ENCODE assay signal across 11 mouse cellular contexts in genomic region chr12:73402851-73403665, GRCm38 (mm10).
DNase-seq lines count a peak whose midpoint lies in the region; ATAC-seq lines count a peak whose summit lies in the region.
"Had no signal": no experiment of that assay in that cellular context is flagged by ENCODE, and none has a peak within 500 bp of the region (broad histone marks: within the 10 kb centered on the region; RNA-seq: fewer than 3 reads in every experiment).

No protein-coding gene starts in this region.

- H3K27ac ChIP-seq in embryonic facial prominence, embryonic 14.5 days (replicated peaks; ENCODE audit: low read depth, low read length), result 0 out of 2 replicates have a peak overlapping the region, but pooled peaks have one; percentile 10
- peak overlapping the region; percentile 88 for H3K27ac ChIP-seq in heart, embryonic 10.5 days
- H3K27ac ChIP-seq in intestine, embryonic 16.5 days (ENCODE audit: low read length), result no peak overlapping the region
- H3K27ac ChIP-seq: macrophage had no signal

- DNase-seq in heart, adult 18-20 months, result peak; percentile 64 to 72
- DNase-seq in heart, postnatal 36 days, result no peak
- no peak for DNase-seq in embryonic facial prominence, embryonic 14.5 days (ENCODE audit: low spot score)
- DNase-seq in heart, embryonic 10.5 days (ENCODE audit: low spot score), result no peak
- DNase-seq in ovary, postnatal 10 days (ENCODE audit: low spot score), result no peak
- DNase-seq in right cerebral cortex, adult 2 months (ENCODE audit: low spot score in 2 of 2), result no peak
- no peak for DNase-seq in ovary, postnatal 14 days (ENCODE audit: low spot score)
- DNase-seq: cerebellum, adult 11 months; kidney, adult 11 months had no signal

- intact Hi-C loops in heart, postnatal 36 days (cut with DNase I), result no loop called here

- H3K4me3 ChIP-seq in embryonic facial prominence, embryonic 14.5 days (ENCODE audit: low read depth, low read length), result no peak overlapping the region
- no peak overlapping the region for H3K4me3 ChIP-seq in heart, embryonic 10.5 days
- no peak overlapping the region for H3K4me3 ChIP-seq in intestine, embryonic 16.5 days (ENCODE audit: low read length)

- H3K9ac ChIP-seq in embryonic facial prominence, embryonic 14.5 days (ENCODE audit: low read depth, low read length), result no peak overlapping the region
- no peak overlapping the region for H3K9ac ChIP-seq in intestine, embryonic 16.5 days (ENCODE audit: low read depth, low read length)

- no peak overlapping the region for H3K4me2 ChIP-seq in embryonic facial prominence, embryonic 14.5 days (ENCODE audit: low read depth, low read length)
- no peak overlapping the region for H3K4me2 ChIP-seq in intestine, embryonic 16.5 days (ENCODE audit: low read depth, low read length)

- ATAC-seq in embryonic facial prominence, embryonic 14.5 days (ENCODE audit: low read depth), result no peak
- ATAC-seq in intestine, embryonic 16.5 days, result peak; percentile 69

- H3K9me3 ChIP-seq in embryonic facial prominence, embryonic 14.5 days (ENCODE audit: control insufficient read depth, low read length), result no peaks in the 10 kb centered on the region
- no peaks in the 10 kb centered on the region for H3K9me3 ChIP-seq in heart, embryonic 10.5 days
- no peaks in the 10 kb centered on the region for H3K9me3 ChIP-seq in intestine, embryonic 16.5 days (ENCODE audit: control insufficient read depth, low read length)

- no peaks in the 10 kb centered on the region for H3K27me3 ChIP-seq in embryonic facial prominence, embryonic 14.5 days (replicated peaks; ENCODE audit: control insufficient read depth, insufficient read depth, low read length)
- H3K27me3 ChIP-seq in heart, embryonic 10.5 days (ENCODE audit: insufficient read depth, poor library complexity, severe bottlenecking), result no peaks in the 10 kb centered on the region
- H3K27me3 ChIP-seq in intestine, embryonic 16.5 days (replicated peaks; ENCODE audit: control insufficient read depth, insufficient read depth, low read length), result no peaks in the 10 kb centered on the region

- no peaks in the 10 kb centered on the region for H3K36me3 ChIP-seq in embryonic facial prominence, embryonic 14.5 days (ENCODE audit: control insufficient read depth, insufficient read depth, low read length)
- H3K36me3 ChIP-seq in heart, embryonic 10.5 days, result no peaks in the 10 kb centered on the region
- H3K36me3 ChIP-seq in intestine, embryonic 16.5 days (ENCODE audit: control insufficient read depth, insufficient read depth, low read length), result no peaks in the 10 kb centered on the region

- WGBS in embryonic facial prominence, embryonic 14.5 days, result 76% methylated on average over 11 of the region's 11 CpGs
- 54% methylated on average over 11 of the region's 11 CpGs for WGBS in heart, embryonic 10.5 days
- WGBS in intestine, embryonic 16.5 days, result 79% methylated on average over 11 of the region's 11 CpGs

- H3K4me1 ChIP-seq in embryonic facial prominence, embryonic 14.5 days (ENCODE audit: control insufficient read depth, insufficient read depth, low read length), result peaks cover 17% of the 10 kb centered on the region
- H3K4me1 ChIP-seq in heart, embryonic 10.5 days, result peaks cover 58% of the 10 kb centered on the region
- H3K4me1 ChIP-seq in intestine, embryonic 16.5 days (ENCODE audit: control insufficient read depth, insufficient read depth, low read length), result 0 out of 2 replicates have a peak, but pooled peaks cover 4% of the 10 kb centered on the region

Comparison
In these comparisons a context has a peak if more than half of its experiments do, and no peak if none do; other contexts are left out.
1. DNase-seq: peak in heart, adult 18-20 months (2 of 2); none in heart, postnatal 36 days (0 of 2), embryonic facial prominence, embryonic 14.5 days (single experiment), heart, embryonic 10.5 days (single experiment), ovary, postnatal 10 days (single experiment), right cerebral cortex, adult 2 months (0 of 2) and ovary, postnatal 14 days (single experiment).